ENCODE assay signal across 10 mouse cellular contexts in the genomic region with DNA sequence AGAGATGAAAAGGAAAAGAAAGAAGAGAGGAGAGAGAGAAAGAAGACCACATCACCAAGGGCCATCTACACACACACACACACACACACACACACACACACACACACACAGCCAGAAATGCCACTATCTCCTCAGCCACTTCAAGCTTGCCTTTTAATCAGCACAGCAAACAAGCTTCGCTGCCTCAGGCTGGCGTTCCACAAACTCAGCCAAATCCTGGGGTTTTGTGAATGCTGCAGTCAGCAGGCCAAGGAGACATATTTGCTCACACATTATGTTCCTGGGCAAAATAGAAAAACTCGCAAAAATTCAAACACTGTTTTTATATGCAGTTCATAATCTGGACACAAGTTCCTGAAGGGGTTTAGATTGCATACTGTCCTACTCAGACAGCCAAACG.
DNase-seq lines count a peak whose midpoint lies in the region; ATAC-seq and TF ChIP-seq lines count a peak whose summit lies in the region.
"Had no signal": no experiment of that assay in that cellular context is flagged by ENCODE, and none has a peak within 500 bp of the region (broad histone marks: within the 10 kb centered on the region; RNA-seq: fewer than 3 reads in every experiment).

No protein-coding gene starts in this region.

- H3K9ac ChIP-seq in liver, postnatal 0 days (replicated peaks) = no peak overlapping the region

- peak; percentile 15 to 19 for DNase-seq in heart, postnatal 10 days
- no peak for DNase-seq in heart, adult 8-10 months (ENCODE audit: low spot score)
- DNase-seq in lung, postnatal 36 days = peak; percentile 4
- DNase-seq in lung, postnatal 14 days = no peak
- DNase-seq in cerebellum, adult 9-10 months = peak; percentile 86
- DNase-seq in kidney, postnatal 25 days = peak; percentile 42 to 64
- DNase-seq in yolk sac, embryonic 10.5 days (ENCODE audit: low spot score) = no peak
- no peak for DNase-seq in liver, postnatal 0 days
- DNase-seq: thymus, postnatal 4 days had no signal

- H3K9me3 ChIP-seq in liver, postnatal 0 days (ENCODE audit: low read length) = no peaks in the 10 kb centered on the region
- H3K9me3 ChIP-seq: G1E had no signal

- TF ChIP-seq EP300 in liver, postnatal 0 days (IDR thresholded peaks at IDR 0.05; ENCODE audit: low read depth) = no peak

- 65% methylated on average over 4 of the region's 4 CpGs for WGBS in liver, postnatal 0 days (ENCODE audit: insufficient replicate concordance)

- no peak overlapping the region for H3K4me2 ChIP-seq in liver, postnatal 0 days (ENCODE audit: low read depth, low read length)

- H3K36me3 ChIP-seq in liver, postnatal 0 days (replicated peaks; ENCODE audit: insufficient read depth, low read length) = no peaks in the 10 kb centered on the region
- H3K36me3 ChIP-seq: G1E had no signal

- H3K4me3 ChIP-seq in liver, postnatal 0 days (ENCODE audit: low read depth, low read length) = no peak overlapping the region

- ATAC-seq in liver, postnatal 0 days = no peak

- H3K4me1 ChIP-seq in liver, postnatal 0 days (ENCODE audit: insufficient read depth) = 0 out of 2 replicates have a peak, but pooled peaks cover 4% of the 10 kb centered on the region

- no peak for TF ChIP-seq CTCF in liver, postnatal 0 days (IDR thresholded peaks at IDR 0.05; ENCODE audit: low read depth)

- intact Hi-C loops in heart, postnatal 10 days (cut with DNase I) = no loop called here

- H3K27me3 ChIP-seq in liver, postnatal 0 days (ENCODE audit: insufficient read depth, low read length) = no peaks in the 10 kb centered on the region

- no peak overlapping the region for H3K27ac ChIP-seq in liver, postnatal 0 days (ENCODE audit: low read depth)

Comparison
In these comparisons a context has a peak if more than half of its experiments do, and no peak if none do; other contexts are left out.
1. DNase-seq: peak in heart, postnatal 10 days (2 of 2), lung, postnatal 36 days (single experiment), cerebellum, adult 9-10 months (single experiment) and kidney, postnatal 25 days (2 of 2); none in heart, adult 8-10 months (single experiment), lung, postnatal 14 days (single experiment), yolk sac, embryonic 10.5 days (single experiment) and liver, postnatal 0 days (single experiment).